Mouse (Mus musculus) hindbrain, embryonic 14.5 days (tissue): Measurements from ENCODE around the gene Nqo2. TPM values are rescaled to one million over a fixed set of nuclear protein-coding genes. Genes with fewer than 3 reads are reported as not detected.
"Not testable (repeated sequence)": the region's sequence is repeated elsewhere in the genome, so short reads cannot be mapped to it uniquely, and the experiment has no call there.

ENCODE experiments used
- ATAC-seq: fragments of 200-750 bp; cut with Nextera tagmentation; 2 replicates; pipeline ENCODE4 v1.8.0; 2017; ENCODE audit warnings: moderate number of reproducible peaks, mild to moderate bottlenecking, moderate TSS enrichment, moderate library complexity; ENCODE audit not compliant: low FRiP score
- DNase-seq: peaks from one replicate; pipeline ENCODE4 v3.0.0-alpha.2; 2015; ENCODE audit warnings: low spot score
- H3K27ac ChIP-seq: fragments of 300-500 bp; sonication (generic); 2 replicates; pipeline ENCODE4 v1.5.1; 2014; ENCODE audit warnings: mild to moderate bottlenecking, moderate library complexity
- H3K27me3 ChIP-seq: fragments of 300-500 bp; sonication (generic); 2 replicates; pipeline ENCODE4 v1.6.1; 2014; ENCODE audit warnings: mild to moderate bottlenecking, low read length, mixed read lengths; ENCODE audit not compliant: control insufficient read depth, insufficient read depth
- H3K36me3 ChIP-seq: fragments of 300-500 bp; sonication (generic); replicated peaks from 2 replicates; pipeline ENCODE4 v1.6.1; 2014; ENCODE audit not compliant: control insufficient read depth, insufficient read depth
- H3K4me1 ChIP-seq: fragments of 300-500 bp; sonication (generic); replicated peaks from 2 replicates; pipeline ENCODE4 v1.6.1; 2014; ENCODE audit warnings: antibody characterized with exemption, low read length, mixed read lengths; ENCODE audit not compliant: control insufficient read depth, insufficient read depth
- H3K4me2 ChIP-seq: fragments of 300-500 bp; sonication (generic); replicated peaks from 2 replicates; pipeline ENCODE4 v1.6.1; 2014; ENCODE audit warnings: mild to moderate bottlenecking, moderate library complexity
- H3K4me3 ChIP-seq: fragments of 300-500 bp; sonication (generic); replicated peaks from 2 replicates; pipeline ENCODE4 v1.5.1; 2014; ENCODE audit warnings: mild to moderate bottlenecking, low read length
- H3K9ac ChIP-seq: fragments of 300-500 bp; sonication (generic); 2 replicates; pipeline ENCODE4 v1.6.1; 2014
- H3K9me3 ChIP-seq: fragments of 300-500 bp; sonication (generic); 2 replicates; pipeline ENCODE4 v1.6.1; 2016; ENCODE audit warnings: low read length; ENCODE audit not compliant: control insufficient read depth
- WGBS: fragments of 180-500 bp; shearing (Covaris S2); extraction: QIAGEN DNeasy Blood & Tissue Kit; methylation state at CpG from one replicate; pipeline ENCODE4 v1.1.7; 2014; 5-methylcytosine and 5-hydroxymethylcytosine counted together
- polyA plus RNA-seq: library from polyadenylated mRNA; unstranded; fragments of >200 nt; fragmentation: Nextera tagmentation; extraction: Ambion mirVana; gene quantifications from 2 replicates; pipeline ENCODE4 v1.2.1, GENCODE M21; 2014

The Nqo2 gene
- polyA plus RNA-seq = 8.6 and 10.7 TPM in 2 replicates

- peak within 1 kb of the TSS; percentile 47 for H3K4me3 ChIP-seq
- H3K4me1 ChIP-seq = 0 out of 2 replicates have a peak, but pooled peaks cover 4% of the 10 kb centered on the region
- DNase-seq (peak; percentile 66), ATAC-seq (peak; percentile 90)
- no peaks in the 10 kb centered on the region for H3K36me3 ChIP-seq
- peak within 1 kb of the TSS; percentile 70 for H3K4me2 ChIP-seq
- no peaks in the 10 kb centered on the region for H3K27me3 ChIP-seq
- 3% methylated on average over 22 of the region's 22 CpGs for WGBS
- H3K9ac ChIP-seq = peak within 1 kb of the TSS; percentile 64
- H3K27ac ChIP-seq = peak within 1 kb of the TSS; percentile 72
- H3K9me3 ChIP-seq = no peaks in the 10 kb centered on the region
These were observed at the start of gene Nqo2 for GRCm38 (mm10) chr13:33964206-33965046. TSS of gene Nqo2 (plus strand) at chr13:33964687.

- ATAC-seq = no peak
These were observed 43.4 kb upstream of the Nqo2 start for GRCm38 (mm10) chr13:33921041-33921440.

GRCm38 (mm10) chr13:33921699-33922098 is 42.8 kb upstream of the Nqo2 start:
- no peaks in the 10 kb centered on the region for H3K9me3 ChIP-seq
- no peak overlapping the region for H3K27ac ChIP-seq
- DNase-seq (no peak), ATAC-seq (no peak)
- H3K36me3 ChIP-seq = peaks cover 23% of the 10 kb centered on the region
- H3K4me2 ChIP-seq = no peak overlapping the region
- H3K9ac ChIP-seq = no peak overlapping the region
- no peak overlapping the region for H3K4me3 ChIP-seq
- no peaks in the 10 kb centered on the region for H3K4me1 ChIP-seq
- no peaks in the 10 kb centered on the region for H3K27me3 ChIP-seq
- 92% methylated on average over 5 of the region's 5 CpGs for WGBS

More at GRCm38 (mm10) chr13:33921041-33921440, 43.4 kb upstream of the Nqo2 start:
- Histone ChIP-seq H3K9ac (no peak overlapping the region), H3K4me2 (no peak overlapping the region), H3K9me3 (no peaks in the 10 kb centered on the region), H3K4me1 (no peaks in the 10 kb centered on the region), H3K27ac (no peak overlapping the region), H3K4me3 (no peak overlapping the region), H3K36me3 (peaks cover 27% of the 10 kb centered on the region), H3K27me3 (no peaks in the 10 kb centered on the region)
- DNase-seq = no peak
- WGBS = 86% methylated on average over 6 of the region's 6 CpGs

- 77% methylated on average over 2 of the region's 2 CpGs for WGBS
These were observed 34.2 kb upstream of the Nqo2 start for GRCm38 (mm10) chr13:33930281-33930680.

GRCm38 (mm10) chr13:33930912-33931311 is 33.6 kb upstream of the Nqo2 start:
- H3K36me3 ChIP-seq = no peaks in the 10 kb centered on the region; the same call in 1 of the 2 replicates
- no peaks in the 10 kb centered on the region for H3K27me3 ChIP-seq
- no peak overlapping the region for H3K9ac ChIP-seq
- peaks cover 7% of the 10 kb centered on the region for H3K4me1 ChIP-seq
- H3K27ac ChIP-seq = no peak overlapping the region
- H3K4me3 ChIP-seq = no peak overlapping the region
- no peak for DNase-seq
- H3K4me2 ChIP-seq = no peak overlapping the region
- H3K9me3 ChIP-seq = no peaks in the 10 kb centered on the region
- ATAC-seq = no peak
- 93% methylated on average over 3 of the region's 3 CpGs for WGBS

More at GRCm38 (mm10) chr13:33930281-33930680, 34.2 kb upstream of the Nqo2 start:
- no peaks in the 10 kb centered on the region; the same call in 1 of the 2 replicates for H3K36me3 ChIP-seq
- DNase-seq (no peak), ATAC-seq (no peak)
- H3K4me2 ChIP-seq = no peak overlapping the region
- no peaks in the 10 kb centered on the region for H3K9me3 ChIP-seq
- no peak overlapping the region for H3K27ac ChIP-seq
- H3K4me3 ChIP-seq = no peak overlapping the region
- H3K27me3 ChIP-seq = no peaks in the 10 kb centered on the region
- peaks cover 4% of the 10 kb centered on the region; the same call in 1 of the 2 replicates for H3K4me1 ChIP-seq
- H3K9ac ChIP-seq = no peak overlapping the region

GRCm38 (mm10) chr13:33934743-33935142 is 29.7 kb upstream of the Nqo2 start:
- WGBS = 78% methylated on average over 6 of the region's 6 CpGs
- Histone ChIP-seq H3K27ac (no peak overlapping the region), H3K36me3 (no peaks in the 10 kb centered on the region; the same call in 1 of the 2 replicates), H3K4me2 (peak overlapping the region; percentile 92), H3K27me3 (no peaks in the 10 kb centered on the region), H3K9ac (0 out of 2 replicates have a peak overlapping the region, but pooled peaks have one; percentile 78), H3K4me1 (peaks cover 11% of the 10 kb centered on the region), H3K9me3 (no peaks in the 10 kb centered on the region), H3K4me3 (peak overlapping the region; percentile 63; the same call in 1 of the 2 replicates)
- ATAC-seq = no peak
- DNase-seq = no peak

- Histone ChIP-seq H3K27ac (0 out of 2 replicates have a peak overlapping the region, but pooled peaks have one; percentile 26), H3K36me3 (no peaks in the 10 kb centered on the region), H3K4me1 (peaks cover 11% of the 10 kb centered on the region), H3K4me2 (peak overlapping the region; percentile 92), H3K9ac (peak overlapping the region; percentile 78), H3K9me3 (no peaks in the 10 kb centered on the region), H3K27me3 (no peaks in the 10 kb centered on the region), H3K4me3 (peak overlapping the region; percentile 63)
- WGBS = under 1% methylated on average over 44 of the region's 44 CpGs
- DNase-seq (no peak), ATAC-seq (peak; percentile 86)
These were observed 28.9 kb upstream of the Nqo2 start for GRCm38 (mm10) chr13:33935465-33936181.

- no peak for ATAC-seq
- H3K27ac ChIP-seq = no peak overlapping the region
- no peak overlapping the region for H3K4me3 ChIP-seq
- H3K36me3 ChIP-seq = no peaks in the 10 kb centered on the region
- H3K4me2 ChIP-seq = no peak overlapping the region
- no peaks in the 10 kb centered on the region for H3K27me3 ChIP-seq
- no peak for DNase-seq
- peaks cover 11% of the 10 kb centered on the region for H3K4me1 ChIP-seq
- H3K9ac ChIP-seq = no peak overlapping the region
- WGBS = 72% methylated on average over 5 of the region's 5 CpGs
- no peaks in the 10 kb centered on the region for H3K9me3 ChIP-seq
These were observed 27.3 kb upstream of the Nqo2 start for GRCm38 (mm10) chr13:33937151-33937550.

GRCm38 (mm10) chr13:33937587-33937986 is 26.9 kb upstream of the Nqo2 start:
- DNase-seq, H3K36me3 ChIP-seq, H3K27me3 ChIP-seq, H3K27ac ChIP-seq, H3K9me3 ChIP-seq, H3K4me3 ChIP-seq, H3K9ac ChIP-seq, ATAC-seq, H3K4me2 ChIP-seq: not testable (repeated sequence)
- peaks cover 11% of the 10 kb centered on the region for H3K4me1 ChIP-seq
